Mouse (Mus musculus) cerebellum, postnatal 14 days (tissue): ENCODE results near the gene Tas2r121.
"Not testable (repeated sequence)": the region's sequence is repeated elsewhere in the genome, so short reads cannot be mapped to it uniquely, and the experiment has no call there.

ENCODE experiments used
- DNase-seq, 2 experiments: peaks; one replicate each; pipeline ENCODE4 v3.0.0; 2021; ENCODE audit warnings: mixed read lengths in 2 of 2

The Tas2r121 gene

DNA sequence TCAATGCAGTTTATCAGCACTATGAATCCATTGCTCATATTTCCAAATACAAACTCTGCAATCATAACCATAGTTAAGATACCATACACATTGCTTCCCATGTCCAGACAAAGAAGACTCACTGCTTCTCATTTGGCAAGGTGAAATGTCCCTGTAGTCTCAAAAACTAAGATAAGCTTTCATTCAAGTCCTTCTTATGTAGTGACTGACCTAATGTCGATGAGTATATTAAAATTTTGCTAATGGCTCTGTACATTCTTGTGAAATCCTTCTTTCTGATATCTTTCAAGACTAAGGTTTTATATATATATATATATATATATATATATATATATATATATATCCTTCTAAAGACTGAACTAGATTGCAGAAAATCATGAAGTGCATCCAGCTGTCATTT, at the start of gene Tas2r121:
TSS of gene Tas2r121 (minus strand) at position 101 of the 400 bp plus-strand sequence.
- no peak for DNase-seq

DNA sequence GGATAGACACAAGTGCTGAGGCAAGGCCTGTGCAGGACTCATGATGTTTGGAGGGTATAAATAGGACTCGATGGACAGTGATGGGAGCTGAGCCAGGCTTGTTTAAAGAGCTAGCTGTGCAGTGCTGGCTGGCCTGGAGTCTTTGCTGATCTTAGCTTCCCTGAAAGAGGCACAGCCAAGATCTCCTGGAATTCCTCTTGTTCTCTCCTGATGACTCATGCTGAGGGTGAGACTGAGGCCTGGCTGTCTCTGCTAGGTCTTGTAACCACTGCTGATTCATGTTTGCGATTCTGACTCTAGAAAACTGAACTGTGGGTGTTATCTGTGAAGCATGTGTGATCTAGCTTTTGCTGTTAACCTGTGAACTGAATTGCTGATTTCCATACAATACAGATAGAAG, 49.4 kb upstream of the Tas2r121 start:
- no peak for DNase-seq

DNA sequence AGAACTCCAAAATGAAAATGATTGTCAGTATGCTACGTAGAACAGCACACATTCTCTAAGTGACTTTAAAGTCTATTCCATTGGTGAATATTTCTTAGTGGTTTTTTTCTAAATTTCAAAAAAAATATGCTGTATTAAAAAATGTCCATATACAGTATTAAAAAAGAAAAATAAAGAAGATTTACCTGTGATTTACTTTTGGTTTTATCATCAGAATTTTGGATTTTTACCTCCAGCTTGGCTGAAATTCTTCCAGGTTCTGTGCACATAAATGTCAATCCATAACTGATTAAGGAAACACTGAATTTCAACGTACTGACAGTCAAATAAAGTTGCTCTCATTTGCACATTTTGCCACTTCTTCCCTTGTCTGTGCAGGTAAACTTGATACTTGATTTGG, 37.1 kb upstream of the Tas2r121 start, which contains the start of gene Tas2r115:
TSS of gene Tas2r115 (minus strand) at position 101 of the 400 bp plus-strand sequence.
- DNase-seq: no peak

DNA sequence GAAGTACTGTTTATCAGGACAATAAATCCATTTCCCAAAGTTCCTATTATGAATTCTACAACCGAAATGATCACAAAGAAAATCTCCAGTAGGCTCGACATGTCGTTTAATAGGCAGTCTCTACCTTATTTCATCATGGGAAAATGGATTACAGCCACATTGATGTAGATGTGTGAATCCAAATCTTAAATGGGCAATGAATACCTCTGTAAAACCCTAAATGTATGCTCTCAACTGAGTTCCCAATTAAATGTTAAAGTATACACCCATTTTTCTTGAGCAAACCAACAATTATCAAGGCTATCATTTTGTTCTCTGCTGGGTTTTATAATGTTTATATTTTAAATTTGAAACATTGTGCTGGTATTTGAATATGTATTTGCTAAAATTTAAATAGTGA, 11.0 kb upstream of the Tas2r121 start, which contains the start of gene Tas2r122:
TSS of gene Tas2r122 (minus strand) at position 101 of the 400 bp plus-strand sequence.
- no peak for DNase-seq

DNA sequence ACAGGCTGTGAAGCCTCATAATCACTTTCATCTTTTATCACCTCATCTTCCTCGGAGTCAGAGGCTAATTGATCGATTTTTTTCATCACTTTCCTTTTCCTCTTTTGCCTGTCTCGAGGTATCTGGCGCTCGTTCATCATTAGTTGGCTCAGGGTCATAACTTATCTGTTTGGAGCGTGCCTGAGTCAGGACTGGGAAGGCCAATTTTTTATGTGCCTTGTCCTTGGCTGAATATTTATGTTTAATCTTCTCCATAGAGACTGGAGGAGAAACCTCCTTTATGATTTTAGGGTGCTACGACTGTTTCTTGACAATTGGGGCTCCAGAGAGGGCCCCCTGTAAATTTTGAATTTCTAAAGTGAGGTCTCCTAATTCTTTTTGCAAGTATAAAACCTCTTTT, 9.2 kb downstream of the Tas2r121 start:
- not testable (repeated sequence) for DNase-seq

DNA sequence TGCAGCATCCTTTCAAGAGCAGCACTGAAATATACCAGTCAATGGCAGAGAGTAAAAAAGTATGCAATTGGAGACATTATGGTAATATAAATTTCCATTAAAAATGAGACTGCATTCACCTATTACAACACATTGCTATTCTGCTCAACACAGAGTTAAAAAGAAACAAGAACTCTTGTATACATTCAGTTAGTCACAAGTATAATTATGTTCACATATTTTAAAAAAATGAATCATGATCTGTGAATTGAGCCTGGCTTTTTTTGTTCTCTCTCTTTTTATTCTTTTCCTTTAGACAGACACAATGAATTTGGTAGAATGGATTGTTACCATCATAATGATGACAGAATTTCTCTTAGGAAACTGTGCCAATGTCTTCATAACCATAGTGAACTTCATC, 44.2 kb downstream of the Tas2r121 start, which contains the start of gene Tas2r120:
TSS of gene Tas2r120 (plus strand) at position 301 of the 400 bp plus-strand sequence.
- no peak for DNase-seq

DNA sequence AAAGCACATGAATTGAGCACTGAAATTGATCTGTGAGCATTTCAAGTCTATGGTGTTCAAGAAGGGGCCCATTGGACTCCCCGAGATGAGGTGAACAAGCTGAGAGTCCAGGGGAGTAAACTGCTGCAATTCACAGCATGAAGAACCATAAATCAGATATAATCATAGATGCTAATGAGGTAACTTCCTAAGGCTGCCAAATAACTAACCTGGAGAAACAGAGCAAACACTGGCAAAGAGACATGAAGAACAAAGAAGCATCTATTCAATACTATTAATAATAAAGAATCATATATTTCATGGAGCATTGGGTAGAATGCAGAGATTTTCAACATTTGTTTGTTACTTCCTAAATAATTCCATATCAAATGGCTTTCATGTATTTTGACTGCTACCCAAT, 49.4 kb downstream of the Tas2r121 start, which contains the start of gene A630073D07Rik:
TSS of gene A630073D07Rik (minus strand) at position 101 of the 400 bp plus-strand sequence.
- no peak for DNase-seq
